Mouse (Mus musculus): Measurements from ENCODE around the gene Fndc11. TPM values are rescaled to one million over a fixed set of nuclear protein-coding genes. Genes with fewer than 3 reads are reported as not detected.

The Fndc11 gene
- total RNA-seq, 2 experiments from 2014 or later: 0.22 TPM; not detected in 1

DNA sequence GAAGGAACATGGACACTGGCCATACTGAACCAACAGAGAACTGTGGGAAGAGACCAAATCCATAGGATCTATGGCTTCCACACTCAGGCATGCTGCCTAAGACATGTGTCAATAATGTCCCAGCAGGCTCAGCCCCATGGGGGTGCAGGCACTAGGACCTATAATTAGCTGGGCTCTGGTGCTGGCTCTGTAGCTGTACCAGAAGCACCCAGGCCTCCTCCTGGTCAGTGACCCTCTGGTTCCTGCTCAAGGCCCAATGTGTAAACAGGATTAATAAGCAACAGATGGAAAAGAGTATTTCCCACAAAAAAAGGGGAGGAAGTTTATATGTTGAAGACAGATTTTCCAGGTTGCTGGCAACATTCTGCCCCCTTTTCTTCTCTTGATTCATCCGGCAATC is 33.4 kb downstream of the Fndc11 start:
- DNase-seq (ENCODE audit: low spot score in 2 of 2): no peak

DNA sequence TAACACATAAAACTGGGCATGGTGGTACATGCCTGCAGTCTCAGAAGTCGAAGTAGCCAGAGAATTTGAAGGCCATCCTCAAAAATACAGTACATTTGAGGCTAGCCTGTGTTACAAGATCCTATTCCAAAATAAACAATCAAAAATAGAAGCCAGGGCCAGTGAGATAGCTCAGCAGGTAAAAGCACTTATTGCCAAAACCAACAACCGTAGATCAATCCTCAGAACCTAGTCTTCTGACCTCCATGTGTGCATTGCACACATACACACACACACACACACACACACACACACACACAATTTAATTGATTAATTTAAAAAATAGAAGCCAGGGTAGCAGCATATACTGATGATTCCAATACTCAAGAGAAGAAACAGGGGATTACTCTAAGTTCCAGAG is 47.0 kb downstream of the Fndc11 start:
- no peak for DNase-seq (ENCODE audit: low spot score in 2 of 2)

DNA sequence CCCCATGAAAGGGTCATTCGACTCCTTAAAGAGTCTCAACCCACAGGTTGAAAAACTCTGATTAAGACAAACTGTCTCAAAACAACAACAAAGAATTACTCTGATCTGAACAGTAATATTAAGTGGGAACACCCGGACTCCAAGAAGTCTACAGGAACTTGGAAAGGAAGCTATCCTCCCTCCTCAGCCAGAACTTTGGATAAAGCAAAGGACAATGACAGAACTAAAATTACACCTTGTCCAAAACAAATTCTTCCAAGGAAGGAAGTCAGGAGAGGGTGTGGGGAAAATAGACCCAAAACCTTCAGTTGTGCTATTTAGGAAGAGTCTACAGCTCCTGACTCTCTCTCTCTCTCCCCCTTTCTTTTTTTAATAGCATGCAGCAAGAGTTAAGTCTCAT is 52.3 kb downstream of the Fndc11 start:
- DNase-seq (ENCODE audit: low spot score in 2 of 2): no peak

Other genes starting within 250 kb of the Fndc11 start
- gene Col20a1, start 233.5 kb upstream of the Fndc11 start, total RNA-seq (2021): 1 to 10 TPM; 1.9 to 2.1 TPM
- gene Chrna4, start 176.5 kb upstream of the Fndc11 start, total RNA-seq (2021): 10 to 100 TPM; 15.7 to 19.6 TPM
- gene Kcnq2, start 84.7 kb upstream of the Fndc11 start, total RNA-seq (2021): 100 to 1,000 TPM; 324 to 327 TPM
- gene Eef1a2, start 63.0 kb upstream of the Fndc11 start, total RNA-seq (2021): 1,000 to 10,000 TPM; 1,191 to 1,260 TPM
- gene Ppdpf, start 32.8 kb upstream of the Fndc11 start, total RNA-seq (2021): 10 to 100 TPM; 84.9 to 85.1 TPM
- gene Ptk6, start 17.2 kb upstream of the Fndc11 start, total RNA-seq (2021): not detected
- under 1 TPM; 0.15 to 0.40 TPM for gene Srms, start 6.8 kb upstream of the Fndc11 start, total RNA-seq (2021)
- gene Helz2, start 22.0 kb downstream of the Fndc11 start, total RNA-seq (2021): 1 to 10 TPM; 1.9 to 2.5 TPM
- gene Gmeb2, start 68.0 kb downstream of the Fndc11 start, total RNA-seq (2021): 10 to 100 TPM; 17.9 to 18.1 TPM
- 100 to 1,000 TPM; 560 to 580 TPM for gene Stmn3, start 94.5 kb downstream of the Fndc11 start, total RNA-seq (2021)
- 10 to 100 TPM; 25.3 to 28.8 TPM for gene Rtel1, start 99.7 kb downstream of the Fndc11 start, total RNA-seq (2021)
- gene Zgpat, start 144.9 kb downstream of the Fndc11 start, total RNA-seq (2021): 10 to 100 TPM; 70.2 to 71.1 TPM
- 10 to 100 TPM; 41.1 to 46.0 TPM for gene Arfrp1, start 145.4 kb downstream of the Fndc11 start, total RNA-seq (2021)
- 10 to 100 TPM; 37.1 to 43.2 TPM for gene Lime1, start 160.1 kb downstream of the Fndc11 start, total RNA-seq (2021)
- gene Zbtb46, start 239.4 kb downstream of the Fndc11 start, total RNA-seq (2021): 1 to 10 TPM; 8.0 to 8.4 TPM

Measured in layer of hippocampus, adult 18-20 months (tissue).